Mouse (Mus musculus): Measurements from ENCODE around the gene Mta2.

DNA sequence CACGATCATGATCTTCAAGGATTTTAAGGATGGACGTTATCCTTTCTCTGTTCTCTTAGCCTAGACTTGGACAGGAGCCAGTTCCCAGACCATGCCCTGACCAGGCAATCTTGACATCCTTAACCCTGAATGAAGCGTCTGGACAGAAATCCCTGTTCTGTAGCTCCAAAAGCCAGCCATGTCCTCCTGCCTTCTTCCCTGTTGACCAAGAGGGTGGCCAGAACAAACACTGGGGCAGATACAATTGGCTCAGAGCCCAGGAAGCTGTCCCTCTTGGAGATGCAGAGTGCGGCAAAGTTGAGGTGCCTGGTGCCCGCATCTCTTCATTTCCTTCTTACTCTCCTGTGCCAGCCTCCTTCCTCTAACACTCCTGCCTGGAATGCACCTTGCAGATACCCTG is 44.2 kb downstream of the Mta2 start:
- no peak for TF ChIP-seq CTCF (IDR thresholded peaks at IDR 0.05; ENCODE audit: low read depth, low read length)
- TF ChIP-seq POLR2AphosphoS5 (IDR thresholded peaks at IDR 0.05; ENCODE audit: insufficient replicate concordance, low read depth, low read length), result no peak
